8 mouse cellular contexts compared by ENCODE assay signal in genomic region chr1:86439487-86440170, GRCm38 (mm10). TPM values are rescaled to one million over a fixed set of nuclear protein-coding genes. Genes with fewer than 3 reads are reported as not detected.
DNase-seq lines count a peak whose midpoint lies in the region; ATAC-seq lines count a peak whose summit lies in the region.

No protein-coding gene starts in this region.

- 32% methylated on average over 8 of the region's 8 CpGs for WGBS in hindbrain, embryonic 10.5 days
- WGBS in hindbrain, embryonic 11.5 days: 35% methylated on average over 8 of the region's 8 CpGs
- 9% methylated on average over 8 of the region's 8 CpGs for WGBS in heart, embryonic 10.5 days

- peak; percentile 6 for DNase-seq in hindbrain, embryonic 10.5 days (ENCODE audit: low spot score)
- DNase-seq in hindbrain, embryonic 11.5 days (ENCODE audit: low spot score): no peak
- DNase-seq in Muller cell, postnatal 12 days (ENCODE audit: inconsistent ontology term): peak; percentile 49
- no peak for DNase-seq in heart, embryonic 10.5 days (ENCODE audit: low spot score)
- no peak for DNase-seq in thymus, postnatal 4 days
- no peak for DNase-seq in ovary, postnatal 10 days (ENCODE audit: low spot score)
- no peak for DNase-seq in left cerebral cortex, adult 18-20 months (ENCODE audit: low spot score in 2 of 2)

- H3K4me2 ChIP-seq in hindbrain, embryonic 11.5 days (replicated peaks; ENCODE audit: low read depth, low read length): no peak overlapping the region

- no peak overlapping the region for H3K9ac ChIP-seq in hindbrain, embryonic 11.5 days (ENCODE audit: low read depth, low read length)

- peak overlapping the region; percentile 100 for H3K27ac ChIP-seq in hindbrain, embryonic 10.5 days
- no peak overlapping the region for H3K27ac ChIP-seq in hindbrain, embryonic 11.5 days (ENCODE audit: low read depth, low read length)
- peak overlapping the region; percentile 100 for H3K27ac ChIP-seq in heart, embryonic 10.5 days

- H3K36me3 ChIP-seq in hindbrain, embryonic 10.5 days: no peaks in the 10 kb centered on the region
- no peaks in the 10 kb centered on the region for H3K36me3 ChIP-seq in hindbrain, embryonic 11.5 days (ENCODE audit: control insufficient read depth, insufficient read depth, low read length)
- no peaks in the 10 kb centered on the region for H3K36me3 ChIP-seq in heart, embryonic 10.5 days

- peaks cover 4% of the 10 kb centered on the region; the same call in 1 of the 2 replicates for H3K27me3 ChIP-seq in hindbrain, embryonic 10.5 days (ENCODE audit: insufficient read depth, poor library complexity, severe bottlenecking)
- no peaks in the 10 kb centered on the region for H3K27me3 ChIP-seq in hindbrain, embryonic 11.5 days (ENCODE audit: control insufficient read depth, insufficient read depth, low read length)
- H3K27me3 ChIP-seq in heart, embryonic 10.5 days (ENCODE audit: insufficient read depth, poor library complexity, severe bottlenecking): no peaks in the 10 kb centered on the region

- no peak overlapping the region for H3K4me3 ChIP-seq in hindbrain, embryonic 10.5 days
- no peak overlapping the region for H3K4me3 ChIP-seq in hindbrain, embryonic 11.5 days (ENCODE audit: low read depth, low read length)
- peak overlapping the region; percentile 65 for H3K4me3 ChIP-seq in heart, embryonic 10.5 days

- ATAC-seq in hindbrain, embryonic 11.5 days (ENCODE audit: low FRiP score): no peak
- 0 out of 2 replicates have a peak, but pooled peaks have one; percentile 6 for ATAC-seq in megakaryocyte-erythroid progenitor cell, adult 5-6 weeks (replicated peaks; ENCODE audit: low FRiP score, low TSS enrichment, poor library complexity, severe bottlenecking)

- no peaks in the 10 kb centered on the region for H3K9me3 ChIP-seq in hindbrain, embryonic 10.5 days
- H3K9me3 ChIP-seq in hindbrain, embryonic 11.5 days (ENCODE audit: control insufficient read depth, low read length): no peaks in the 10 kb centered on the region
- no peaks in the 10 kb centered on the region for H3K9me3 ChIP-seq in heart, embryonic 10.5 days

- peaks cover 91% of the 10 kb centered on the region for H3K4me1 ChIP-seq in hindbrain, embryonic 10.5 days (replicated peaks)
- H3K4me1 ChIP-seq in hindbrain, embryonic 11.5 days (replicated peaks; ENCODE audit: control insufficient read depth, insufficient read depth, low read length): peaks cover 21% of the 10 kb centered on the region
- peaks cover 87% of the 10 kb centered on the region for H3K4me1 ChIP-seq in heart, embryonic 10.5 days

RNA-seq across cellular contexts. Expression of gene Tex44, which starts 13.5 kb away (rescaled TPM):
- polyA plus RNA-seq in hindbrain, embryonic 10.5 days (2016; fragmentation: Nextera tagmentation; extraction: Ambion mirVana): not detected in 2 replicates
- polyA plus RNA-seq in hindbrain, embryonic 11.5 days (2014; fragmentation: Nextera tagmentation; extraction: Ambion mirVana): 0.15 TPM in 1 of 2 replicates, not detected in the other
- polyA plus RNA-seq in heart, embryonic 10.5 days (2016; fragmentation: Nextera tagmentation; extraction: Ambion mirVana): not detected in 2 replicates
- not detected in 2 replicates for total RNA-seq in megakaryocyte-erythroid progenitor cell, adult 5-6 weeks (2014; fragmentation: Nextera tagmentation)
- not detected in 2 replicates for total RNA-seq in megakaryocyte-erythroid progenitor cell, adult 5-6 weeks (2017)
- not detected for total RNA-seq in left cerebral cortex, adult 18-20 months (2021)

RNA-seq across cellular contexts. Expression of gene Nmur1, which starts 13.6 kb away (rescaled TPM):
- polyA plus RNA-seq in hindbrain, embryonic 10.5 days (2016; fragmentation: Nextera tagmentation; extraction: Ambion mirVana): 0.12 TPM in 1 of 2 replicates, not detected in the other
- polyA plus RNA-seq in hindbrain, embryonic 11.5 days (2014; fragmentation: Nextera tagmentation; extraction: Ambion mirVana): not detected in 2 replicates
- 0.10 TPM in 1 of 2 replicates, not detected in the other for polyA plus RNA-seq in heart, embryonic 10.5 days (2016; fragmentation: Nextera tagmentation; extraction: Ambion mirVana)
- total RNA-seq in megakaryocyte-erythroid progenitor cell, adult 5-6 weeks (2014; fragmentation: Nextera tagmentation): not detected in 2 replicates
- total RNA-seq in megakaryocyte-erythroid progenitor cell, adult 5-6 weeks (2017): not detected in 2 replicates
- not detected for total RNA-seq in left cerebral cortex, adult 18-20 months (2021)

Comparison
In these comparisons a context has a peak if more than half of its experiments do, and no peak if none do; other contexts are left out.
1. DNase-seq: peak in hindbrain, embryonic 10.5 days (single experiment) and Muller cell, postnatal 12 days (single experiment); none in hindbrain, embryonic 11.5 days (single experiment), heart, embryonic 10.5 days (single experiment), thymus, postnatal 4 days (single experiment), ovary, postnatal 10 days (single experiment) and left cerebral cortex, adult 18-20 months (0 of 2).